Mouse (Mus musculus) testis, postnatal 10 days (tissue): ENCODE measurements around the gene Usp10.

Experiments
- DNase-seq: peaks from one replicate; pipeline ENCODE4 v3.0.0; 2021; ENCODE audit warnings: low spot score

The Usp10 gene

GRCm38 (mm10) chr8:119915298-119915697 lies 5.1 kb downstream of the Usp10 start:
- no peak for DNase-seq

DNA sequence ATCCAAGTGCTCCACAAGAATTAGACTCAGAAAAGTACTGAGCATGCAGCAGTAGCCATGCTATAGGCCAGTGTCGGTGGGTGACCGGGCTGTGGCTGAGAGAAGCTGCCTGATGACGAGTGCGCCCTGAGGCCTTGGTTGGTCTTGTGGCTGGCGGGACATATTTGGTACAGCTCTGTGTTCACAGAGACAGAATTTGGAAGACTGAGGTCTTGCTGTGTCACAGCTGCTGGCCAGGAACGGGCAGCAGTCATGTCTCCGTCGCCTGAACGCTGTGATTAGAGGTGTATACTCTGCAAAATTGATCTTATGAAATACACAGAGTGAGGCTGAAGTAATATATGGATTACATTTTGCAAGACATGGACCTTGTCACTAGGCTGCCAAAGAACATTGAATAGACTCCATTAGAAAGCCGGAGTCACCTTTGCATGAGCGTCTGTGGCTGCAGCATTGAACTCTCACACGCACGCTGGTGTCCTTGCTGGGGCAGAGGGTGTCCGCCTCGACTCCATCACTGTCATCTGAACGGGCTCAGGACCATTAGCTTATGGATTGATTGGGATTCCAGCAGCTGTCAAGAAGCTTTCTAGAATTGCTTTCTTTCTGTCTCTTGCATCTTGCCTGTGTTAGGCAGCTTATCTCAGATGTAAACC lies 6.2 kb downstream of the Usp10 start:
- DNase-seq, result no peak

DNA sequence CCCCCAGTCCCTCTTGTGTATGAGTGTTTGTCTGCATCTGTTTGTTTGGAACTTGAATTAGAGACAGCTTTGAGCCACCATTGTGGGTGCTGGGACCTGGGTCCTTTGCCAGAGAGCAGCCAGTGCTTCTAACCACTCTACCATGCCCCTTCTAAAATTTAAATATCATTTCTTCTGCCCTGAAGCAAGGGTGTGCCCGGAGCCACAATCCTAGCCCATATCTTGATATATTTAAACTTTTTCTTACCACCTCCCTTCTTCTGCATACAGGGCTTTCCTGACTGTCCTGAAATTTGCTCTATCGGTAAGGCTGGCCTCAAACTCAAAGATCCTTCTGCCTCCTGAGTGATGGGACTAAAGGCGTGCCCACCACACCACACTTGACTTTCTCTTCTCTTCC lies 7.3 kb downstream of the Usp10 start:
- DNase-seq, result no peak

GRCm38 (mm10) chr8:119918155-119918567 lies 8.0 kb downstream of the Usp10 start:
- DNase-seq, result no peak

DNA sequence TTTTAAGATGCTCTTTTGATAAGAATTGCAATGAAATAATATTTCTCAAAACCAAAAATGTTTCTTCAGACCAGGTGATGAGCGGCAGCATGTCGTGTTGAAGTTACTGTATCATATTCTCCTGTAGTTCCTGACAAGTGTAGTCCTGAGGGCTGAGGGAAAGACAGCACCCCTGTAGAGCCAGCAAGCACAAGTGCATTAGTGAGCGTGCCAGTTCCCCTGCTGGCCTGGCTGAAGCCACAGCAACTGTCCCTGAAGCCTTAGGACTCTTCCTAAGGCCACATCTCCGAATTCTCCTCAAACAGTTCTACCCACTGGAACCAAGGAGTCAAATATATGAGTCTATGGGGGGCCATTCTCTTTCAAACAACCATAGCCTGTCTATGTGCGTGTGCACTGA lies 13.1 kb downstream of the Usp10 start:
- DNase-seq, result no peak

GRCm38 (mm10) chr8:119925428-119925827 lies 15.3 kb downstream of the Usp10 start:
- no peak for DNase-seq

DNA sequence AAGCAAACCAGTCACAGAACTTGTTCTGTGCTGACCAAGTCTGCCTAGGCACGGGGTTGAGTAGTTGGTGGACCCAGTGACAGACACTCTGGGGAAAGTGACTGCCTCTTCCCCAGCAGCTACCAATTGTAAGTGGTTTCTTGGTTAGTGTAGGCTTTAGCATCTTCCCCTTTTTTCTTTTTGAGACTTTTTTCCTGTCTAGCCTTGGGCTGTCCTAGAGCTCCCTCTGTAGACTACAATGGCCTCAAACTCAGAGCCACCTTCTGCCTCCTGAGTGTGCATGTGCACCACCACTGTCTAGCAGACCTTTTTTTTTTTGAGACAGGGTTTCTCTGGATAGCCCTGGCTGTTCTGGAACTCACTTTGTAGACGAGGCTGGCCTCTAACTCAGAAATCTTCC lies 16.3 kb downstream of the Usp10 start:
- DNase-seq, result no peak

- DNase-seq, result peak; percentile 57
Measured at GRCm38 (mm10) chr8:119927422-119928092, 17.4 kb downstream of the Usp10 start.

DNA sequence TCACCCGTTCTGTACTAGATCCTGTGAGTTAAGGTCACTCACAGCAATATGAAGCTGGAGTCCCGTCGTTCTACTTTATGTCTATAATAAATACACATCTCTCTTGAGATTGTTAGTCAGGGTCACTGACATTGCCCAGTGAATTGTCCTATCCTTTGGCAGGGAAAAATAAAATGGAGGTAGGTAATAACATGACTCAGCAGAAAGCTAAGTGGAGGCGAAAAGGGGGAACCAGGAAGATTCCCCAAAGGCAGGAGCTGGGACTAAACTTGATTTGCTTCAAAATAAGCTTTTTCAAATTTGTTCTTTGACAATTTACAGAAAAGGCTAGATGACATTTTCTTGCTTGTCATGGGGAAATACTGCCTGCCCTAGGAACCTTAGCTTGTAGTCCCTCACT lies 21.2 kb downstream of the Usp10 start:
- no peak for DNase-seq

DNA sequence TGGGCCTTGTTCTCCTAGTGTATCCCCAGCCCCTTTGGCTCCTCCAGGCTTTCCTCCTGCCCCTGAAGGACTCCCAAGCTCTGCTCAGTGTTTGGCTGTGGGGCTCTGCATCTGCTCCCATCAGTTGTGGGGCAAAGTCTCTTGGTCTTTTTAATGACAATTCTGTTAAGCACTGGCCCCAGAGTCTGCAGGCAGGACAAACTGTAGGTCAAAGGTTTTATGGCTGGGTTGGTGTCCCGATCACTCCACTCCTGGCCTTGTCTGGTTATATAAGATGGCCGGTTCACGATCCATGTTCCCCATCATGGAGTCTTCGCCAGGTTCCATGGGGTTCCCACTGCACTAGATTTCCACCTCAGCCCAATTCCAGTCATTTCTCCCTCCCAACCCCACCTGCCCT lies 23.5 kb downstream of the Usp10 start:
- DNase-seq, result no peak

DNA sequence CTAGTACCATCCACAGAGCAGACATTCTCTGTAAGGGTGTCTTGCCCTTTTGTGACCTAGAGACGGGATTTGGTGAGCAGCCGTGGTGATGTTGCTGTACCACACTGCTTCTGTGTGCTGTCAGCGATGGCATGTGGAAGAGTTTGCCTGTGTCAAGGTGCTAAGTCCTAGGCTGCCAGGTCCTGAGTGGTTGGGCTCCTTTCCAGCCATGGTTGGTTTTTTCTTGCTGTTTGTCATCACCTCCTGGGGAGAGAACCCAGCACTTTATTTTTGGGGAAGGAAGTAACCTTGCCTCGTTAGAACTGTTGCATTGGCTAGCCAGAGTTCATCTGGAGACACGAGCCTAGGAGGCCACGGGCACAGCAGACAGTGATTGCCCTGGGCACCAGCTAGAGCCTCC lies 25.4 kb downstream of the Usp10 start:
- no peak for DNase-seq

- no peak for DNase-seq
Measured at GRCm38 (mm10) chr8:119938481-119938880, 28.3 kb downstream of the Usp10 start.

GRCm38 (mm10) chr8:119939336-119939735 lies 29.2 kb downstream of the Usp10 start:
- no peak for DNase-seq

DNA sequence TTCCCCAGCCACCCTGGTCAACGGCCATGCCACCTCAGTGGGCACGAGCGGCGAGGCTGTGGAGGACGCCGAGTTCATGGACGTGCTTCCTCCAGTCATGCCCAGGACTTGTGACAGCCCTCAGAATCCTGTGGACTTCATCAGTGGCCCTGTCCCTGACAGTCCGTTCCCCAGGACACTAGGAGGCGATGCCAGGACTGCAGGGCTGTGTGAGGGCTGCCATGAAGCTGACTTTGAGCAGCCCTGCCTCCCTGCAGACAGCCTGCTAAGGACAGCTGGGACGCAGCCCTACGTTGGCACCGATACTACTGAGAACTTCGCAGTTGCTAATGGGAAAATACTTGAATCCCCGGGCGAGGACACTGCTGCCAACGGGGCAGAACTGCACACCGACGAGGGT lies 31.3 kb downstream of the Usp10 start:
- DNase-seq, result no peak

DNA sequence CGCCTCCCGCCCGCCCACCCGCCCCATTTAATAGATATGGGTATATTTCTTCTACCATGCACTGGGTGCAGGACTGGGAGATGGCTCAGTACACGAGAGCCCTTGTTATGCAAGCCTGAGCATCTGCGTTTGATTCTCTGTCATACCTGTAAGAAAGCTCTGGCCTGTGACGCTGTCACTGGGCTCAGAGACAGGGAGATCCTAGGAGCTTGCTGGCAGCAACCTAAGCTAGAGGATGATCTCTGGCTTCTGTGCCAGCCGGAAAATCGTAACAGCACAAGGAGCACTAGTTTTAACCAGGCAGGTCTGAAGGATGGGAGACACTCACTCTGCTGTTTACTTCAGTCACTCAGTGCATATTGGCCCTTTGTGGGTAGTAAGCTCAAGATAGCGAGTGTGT lies 33.5 kb downstream of the Usp10 start:
- DNase-seq, result no peak

- DNase-seq, result peak; percentile 86
Measured at GRCm38 (mm10) chr8:119944096-119944811, 34.1 kb downstream of the Usp10 start.

- DNase-seq, result no peak
Measured at GRCm38 (mm10) chr8:119946326-119946865, 36.2 kb downstream of the Usp10 start.

DNA sequence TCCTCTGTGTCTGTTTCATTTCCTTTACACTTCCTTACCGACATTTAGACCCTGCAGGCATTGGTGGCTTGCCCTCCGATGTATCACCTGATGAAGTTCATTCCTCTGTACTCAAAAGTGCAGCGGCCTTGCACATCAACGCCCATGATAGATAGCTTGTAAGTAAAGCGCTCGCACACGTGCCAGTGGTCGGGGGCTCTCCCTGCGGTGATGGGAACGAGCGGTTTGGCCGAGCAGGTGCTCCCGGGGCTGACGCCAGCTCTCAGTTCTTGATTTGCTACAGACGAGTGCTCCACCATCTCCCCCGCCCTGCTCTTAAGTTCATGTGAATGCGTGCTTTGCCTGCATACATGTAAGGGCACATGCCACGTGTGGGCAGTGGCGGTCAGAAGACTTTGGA lies 37.5 kb downstream of the Usp10 start:
- no peak for DNase-seq

GRCm38 (mm10) chr8:119948340-119948739 lies 38.2 kb downstream of the Usp10 start:
- DNase-seq, result no peak

GRCm38 (mm10) chr8:119952282-119952681 lies 42.1 kb downstream of the Usp10 start:
- no peak for DNase-seq

DNA sequence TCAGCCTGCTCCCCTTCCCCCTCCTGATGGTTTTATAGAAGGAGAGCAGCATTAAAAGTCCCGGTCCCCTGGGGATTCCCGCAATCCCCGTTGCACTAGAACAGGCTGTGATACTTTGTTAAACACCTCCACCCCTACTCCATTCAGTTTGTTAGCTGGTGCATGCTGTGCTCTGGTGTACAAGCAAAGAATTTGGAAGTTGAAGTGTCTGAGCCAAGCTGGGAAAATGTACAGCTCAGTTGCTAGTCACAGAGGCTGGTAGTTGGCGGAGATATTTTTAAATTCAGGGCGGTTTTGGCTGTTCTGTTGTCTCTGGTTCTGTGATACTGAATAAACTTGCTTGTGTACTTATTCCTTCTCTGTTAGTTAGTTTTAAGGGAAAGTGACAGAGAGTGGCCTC lies 42.6 kb downstream of the Usp10 start:
- no peak for DNase-seq

DNA sequence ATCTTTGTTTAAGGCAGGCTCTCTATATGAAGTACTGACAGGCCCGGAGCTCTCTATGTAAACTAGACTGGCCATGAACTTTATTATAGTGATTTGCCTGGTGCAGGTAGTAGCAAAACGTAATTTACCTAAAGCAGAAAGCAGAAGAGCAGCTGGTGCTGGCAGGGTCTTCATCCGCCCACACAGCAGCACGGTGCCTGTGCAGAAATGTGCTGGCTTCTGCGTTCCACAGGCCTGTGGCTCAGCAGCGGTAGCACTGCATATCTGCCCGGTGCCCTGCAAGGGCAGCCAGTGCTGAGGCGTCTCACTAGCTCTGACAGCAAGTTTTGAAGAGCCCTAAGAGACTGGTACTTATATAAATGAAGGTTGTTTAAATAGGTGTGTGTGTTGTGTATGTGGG lies 45.2 kb downstream of the Usp10 start:
- no peak for DNase-seq

DNA sequence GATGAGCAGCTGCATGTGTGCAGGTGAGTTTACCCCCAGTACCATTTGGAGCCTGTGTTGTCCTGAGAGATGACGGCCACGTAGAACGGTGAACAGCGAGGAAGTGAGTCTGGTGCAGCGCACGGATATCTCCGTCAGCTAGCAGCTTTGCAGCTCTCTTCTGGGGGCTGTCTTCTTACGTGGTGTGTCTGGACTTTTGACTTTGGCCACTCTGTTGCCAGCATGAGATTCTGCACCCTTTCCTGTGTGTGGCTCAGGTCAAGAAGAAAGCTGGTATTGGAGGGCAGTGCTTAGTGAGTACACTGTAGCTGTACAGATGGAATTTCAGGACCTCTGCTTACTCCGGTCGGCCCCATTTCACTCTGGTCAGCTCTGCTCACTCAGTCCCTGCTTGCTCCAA lies 47.9 kb downstream of the Usp10 start:
- no peak for DNase-seq
